Mouse (Mus musculus) right cerebral cortex, adult 18-20 months (tissue): ENCODE measurements around the gene Map4k5.
A peak's percentile ranks its signal among the peaks of the same experiment; 100 is the strongest.

ENCODE experiments used
- DNase-seq: peaks from one replicate; pipeline ENCODE4 v3.0.0; 2022; ENCODE audit warnings: mixed read lengths

Gene Map4k5

GRCm38 (mm10) chr12:69885170-69885923 lies 7.7 kb downstream of the Map4k5 start:
- no peak for DNase-seq

GRCm38 (mm10) chr12:69884053-69884452 lies 8.9 kb downstream of the Map4k5 start:
- DNase-seq: no peak

GRCm38 (mm10) chr12:69881198-69881905 lies 11.6 kb downstream of the Map4k5 start:
- DNase-seq: no peak

- no peak for DNase-seq
These were observed 13.3 kb downstream of the Map4k5 start for GRCm38 (mm10) chr12:69879739-69880138.

GRCm38 (mm10) chr12:69879172-69879665 lies 13.8 kb downstream of the Map4k5 start:
- no peak for DNase-seq

- peak; percentile 43 for DNase-seq
These were observed 15.1 kb downstream of the Map4k5 start for GRCm38 (mm10) chr12:69877842-69878363.

- DNase-seq: no peak
These were observed 21.4 kb downstream of the Map4k5 start for GRCm38 (mm10) chr12:69871632-69872031.

GRCm38 (mm10) chr12:69867338-69867737 lies 25.7 kb downstream of the Map4k5 start:
- DNase-seq: no peak

- DNase-seq: no peak
These were observed 28.8 kb downstream of the Map4k5 start for GRCm38 (mm10) chr12:69864164-69864692.

- DNase-seq: no peak
These were observed 29.5 kb downstream of the Map4k5 start for GRCm38 (mm10) chr12:69863505-69863904.

- DNase-seq: no peak
These were observed 34.2 kb downstream of the Map4k5 start for GRCm38 (mm10) chr12:69858847-69859246.

GRCm38 (mm10) chr12:69857597-69857996 lies 35.4 kb downstream of the Map4k5 start:
- DNase-seq: no peak

GRCm38 (mm10) chr12:69856398-69856797 lies 36.6 kb downstream of the Map4k5 start:
- DNase-seq: no peak

GRCm38 (mm10) chr12:69855641-69856300 lies 37.2 kb downstream of the Map4k5 start:
- DNase-seq: no peak

- no peak for DNase-seq
These were observed 39.1 kb downstream of the Map4k5 start for GRCm38 (mm10) chr12:69853942-69854341.

GRCm38 (mm10) chr12:69853387-69853786 lies 39.6 kb downstream of the Map4k5 start:
- no peak for DNase-seq

- DNase-seq: no peak
These were observed 40.7 kb downstream of the Map4k5 start for GRCm38 (mm10) chr12:69852288-69852687.

GRCm38 (mm10) chr12:69848083-69848878 lies 44.7 kb downstream of the Map4k5 start:
- DNase-seq: no peak

- no peak for DNase-seq
These were observed 46.5 kb downstream of the Map4k5 start for GRCm38 (mm10) chr12:69846499-69846898.

- DNase-seq: no peak
These were observed 47.3 kb downstream of the Map4k5 start for GRCm38 (mm10) chr12:69845722-69846121.

- DNase-seq: peak; percentile 55
These were observed 49.2 kb downstream of the Map4k5 start for GRCm38 (mm10) chr12:69843531-69844445.
